Mouse (Mus musculus): ENCODE data around the gene Aip. TPM values are rescaled to one million over a fixed set of nuclear protein-coding genes. Genes with fewer than 3 reads are reported as not detected.

Gene Aip
- polyA plus RNA-seq, 1 experiment from 2014 or later: 58.9 TPM

GRCm38 (mm10) chr19:4112063-4112960 is 13.3 kb downstream of the Aip start:
- ATAC-seq (ENCODE audit: low FRiP score): no peak
- no peak for DNase-seq (ENCODE audit: low spot score, missing footprints)

GRCm38 (mm10) chr19:4108535-4108934 is 17.1 kb downstream of the Aip start:
- Histone ChIP-seq H3K27me3 (ENCODE audit: control insufficient read depth, insufficient read depth, low read length) (no peaks in the 10 kb centered on the region), H3K4me3 (ENCODE audit: low read depth, low read length) (no peak overlapping the region), H3K9me3 (ENCODE audit: control insufficient read depth, low read length) (no peaks in the 10 kb centered on the region), H3K27ac (ENCODE audit: low read depth, low read length) (no peak overlapping the region), H3K9ac (ENCODE audit: low read length) (no peak overlapping the region), H3K4me2 (no peak overlapping the region), H3K36me3 (ENCODE audit: control insufficient read depth, insufficient read depth, low read length) (no peaks in the 10 kb centered on the region), H3K4me1 (ENCODE audit: control insufficient read depth, insufficient read depth, low read length) (no peaks in the 10 kb centered on the region)
- no peak for DNase-seq (ENCODE audit: low spot score, missing footprints)
- 88% methylated on average over 9 of the region's 9 CpGs for WGBS
- ATAC-seq (ENCODE audit: low FRiP score): no peak

More at GRCm38 (mm10) chr19:4112063-4112960, 13.3 kb downstream of the Aip start:
- Histone ChIP-seq H3K27ac (ENCODE audit: low read depth, low read length) (no peak overlapping the region), H3K27me3 (ENCODE audit: control insufficient read depth, insufficient read depth, low read length) (no peaks in the 10 kb centered on the region), H3K4me2 (no peak overlapping the region), H3K9ac (ENCODE audit: low read length) (no peak overlapping the region), H3K4me1 (ENCODE audit: control insufficient read depth, insufficient read depth, low read length) (no peaks in the 10 kb centered on the region), H3K9me3 (ENCODE audit: control insufficient read depth, low read length) (no peaks in the 10 kb centered on the region), H3K4me3 (ENCODE audit: low read depth, low read length) (no peak overlapping the region), H3K36me3 (ENCODE audit: control insufficient read depth, insufficient read depth, low read length) (peaks cover 5% of the 10 kb centered on the region)
- 94% methylated on average over 26 of the region's 26 CpGs for WGBS

GRCm38 (mm10) chr19:4106654-4107053 is 19.0 kb downstream of the Aip start:
- Histone ChIP-seq H3K36me3 (ENCODE audit: control insufficient read depth, insufficient read depth, low read length) (no peaks in the 10 kb centered on the region), H3K9ac (ENCODE audit: low read length) (no peak overlapping the region)

GRCm38 (mm10) chr19:4104675-4105194 is 20.9 kb downstream of the Aip start:
- Histone ChIP-seq H3K9ac (ENCODE audit: low read length) (no peak overlapping the region), H3K9me3 (ENCODE audit: control insufficient read depth, low read length) (no peaks in the 10 kb centered on the region), H3K4me2 (no peak overlapping the region), H3K27ac (ENCODE audit: low read depth, low read length) (no peak overlapping the region), H3K4me3 (ENCODE audit: low read depth, low read length) (no peak overlapping the region), H3K4me1 (ENCODE audit: control insufficient read depth, insufficient read depth, low read length) (peaks cover 17% of the 10 kb centered on the region), H3K36me3 (ENCODE audit: control insufficient read depth, insufficient read depth, low read length) (no peaks in the 10 kb centered on the region), H3K27me3 (ENCODE audit: control insufficient read depth, insufficient read depth, low read length) (peaks cover 20% of the 10 kb centered on the region)
- no peak for DNase-seq (ENCODE audit: low spot score, missing footprints)
- no peak for ATAC-seq (ENCODE audit: low FRiP score)
- WGBS: 94% methylated on average over 16 of the region's 16 CpGs

More at GRCm38 (mm10) chr19:4106654-4107053, 19.0 kb downstream of the Aip start:
- ATAC-seq (ENCODE audit: low FRiP score) (no peak), DNase-seq (ENCODE audit: low spot score, missing footprints) (no peak)
- H3K9me3 ChIP-seq (ENCODE audit: control insufficient read depth, low read length): no peaks in the 10 kb centered on the region
- 95% methylated on average over 14 of the region's 14 CpGs for WGBS
- no peak overlapping the region for H3K27ac ChIP-seq (ENCODE audit: low read depth, low read length)
- H3K4me2 ChIP-seq: no peak overlapping the region
- no peak overlapping the region for H3K4me3 ChIP-seq (ENCODE audit: low read depth, low read length)
- peaks cover 5% of the 10 kb centered on the region for H3K27me3 ChIP-seq (ENCODE audit: control insufficient read depth, insufficient read depth, low read length)
- H3K4me1 ChIP-seq (ENCODE audit: control insufficient read depth, insufficient read depth, low read length): no peaks in the 10 kb centered on the region

- H3K36me3 ChIP-seq (ENCODE audit: control insufficient read depth, insufficient read depth, low read length): no peaks in the 10 kb centered on the region
- WGBS: 76% methylated on average over 3 of the region's 3 CpGs
- H3K27ac ChIP-seq (ENCODE audit: low read depth, low read length): no peak overlapping the region
- no peaks in the 10 kb centered on the region for H3K9me3 ChIP-seq (ENCODE audit: control insufficient read depth, low read length)
- H3K4me1 ChIP-seq (ENCODE audit: control insufficient read depth, insufficient read depth, low read length): peaks cover 23% of the 10 kb centered on the region
- no peak for DNase-seq (ENCODE audit: low spot score, missing footprints)
- H3K9ac ChIP-seq (ENCODE audit: low read length): no peak overlapping the region
- peaks cover 21% of the 10 kb centered on the region for H3K27me3 ChIP-seq (ENCODE audit: control insufficient read depth, insufficient read depth, low read length)
- ATAC-seq (ENCODE audit: low FRiP score): no peak
- H3K4me3 ChIP-seq (ENCODE audit: low read depth, low read length): no peak overlapping the region
- H3K4me2 ChIP-seq: no peak overlapping the region
These were observed 21.9 kb downstream of the Aip start for GRCm38 (mm10) chr19:4103792-4104191.

GRCm38 (mm10) chr19:4103294-4103693 is 22.4 kb downstream of the Aip start:
- ATAC-seq (ENCODE audit: low FRiP score): no peak
- H3K9me3 ChIP-seq (ENCODE audit: control insufficient read depth, low read length): no peaks in the 10 kb centered on the region
- H3K9ac ChIP-seq (ENCODE audit: low read length): no peak overlapping the region
- H3K4me2 ChIP-seq: no peak overlapping the region
- H3K27me3 ChIP-seq (ENCODE audit: control insufficient read depth, insufficient read depth, low read length): peaks cover 21% of the 10 kb centered on the region
- H3K4me3 ChIP-seq (ENCODE audit: low read depth, low read length): no peak overlapping the region
- DNase-seq (ENCODE audit: low spot score, missing footprints): no peak
- no peaks in the 10 kb centered on the region for H3K36me3 ChIP-seq (ENCODE audit: control insufficient read depth, insufficient read depth, low read length)
- no peak overlapping the region for H3K27ac ChIP-seq (ENCODE audit: low read depth, low read length)
- WGBS: 92% methylated on average over 18 of the region's 18 CpGs
- H3K4me1 ChIP-seq (ENCODE audit: control insufficient read depth, insufficient read depth, low read length): peaks cover 23% of the 10 kb centered on the region

- peak; percentile 37 for DNase-seq (ENCODE audit: low spot score, missing footprints)
- Histone ChIP-seq H3K4me2 (no peak overlapping the region), H3K27ac (ENCODE audit: low read depth, low read length) (no peak overlapping the region), H3K9me3 (ENCODE audit: control insufficient read depth, low read length) (no peaks in the 10 kb centered on the region), H3K27me3 (ENCODE audit: control insufficient read depth, insufficient read depth, low read length) (peaks cover 21% of the 10 kb centered on the region), H3K4me1 (ENCODE audit: control insufficient read depth, insufficient read depth, low read length) (peaks cover 26% of the 10 kb centered on the region), H3K4me3 (ENCODE audit: low read depth, low read length) (no peak overlapping the region), H3K9ac (ENCODE audit: low read length) (no peak overlapping the region), H3K36me3 (ENCODE audit: control insufficient read depth, insufficient read depth, low read length) (no peaks in the 10 kb centered on the region)
- no peak for ATAC-seq (ENCODE audit: low FRiP score)
- 93% methylated on average over 12 of the region's 12 CpGs for WGBS
These were observed 23.0 kb downstream of the Aip start for GRCm38 (mm10) chr19:4102626-4103025.

GRCm38 (mm10) chr19:4102049-4102448 is 23.6 kb downstream of the Aip start:
- Histone ChIP-seq H3K36me3 (ENCODE audit: control insufficient read depth, insufficient read depth, low read length) (no peaks in the 10 kb centered on the region), H3K4me3 (ENCODE audit: low read depth, low read length) (no peak overlapping the region), H3K4me2 (no peak overlapping the region)

GRCm38 (mm10) chr19:4101466-4101865 is 24.2 kb downstream of the Aip start:
- Histone ChIP-seq H3K4me3 (ENCODE audit: low read depth, low read length) (peak overlapping the region; percentile 45), H3K4me2 (peak overlapping the region; percentile 90), H3K27me3 (ENCODE audit: control insufficient read depth, insufficient read depth, low read length) (peaks cover 21% of the 10 kb centered on the region), H3K9ac (ENCODE audit: low read length) (peak overlapping the region; percentile 65), H3K27ac (ENCODE audit: low read depth, low read length) (no peak overlapping the region), H3K36me3 (ENCODE audit: control insufficient read depth, insufficient read depth, low read length) (no peaks in the 10 kb centered on the region), H3K4me1 (ENCODE audit: control insufficient read depth, insufficient read depth, low read length) (peaks cover 28% of the 10 kb centered on the region), H3K9me3 (ENCODE audit: control insufficient read depth, low read length) (no peaks in the 10 kb centered on the region)
- ATAC-seq (ENCODE audit: low FRiP score) (no peak), DNase-seq (ENCODE audit: low spot score, missing footprints) (no peak)
- WGBS: 58% methylated on average over 6 of the region's 6 CpGs

More at GRCm38 (mm10) chr19:4102049-4102448, 23.6 kb downstream of the Aip start:
- DNase-seq (ENCODE audit: low spot score, missing footprints) (no peak), ATAC-seq (ENCODE audit: low FRiP score) (no peak)
- Histone ChIP-seq H3K27ac (ENCODE audit: low read depth, low read length) (no peak overlapping the region), H3K4me1 (ENCODE audit: control insufficient read depth, insufficient read depth, low read length) (peaks cover 28% of the 10 kb centered on the region), H3K27me3 (ENCODE audit: control insufficient read depth, insufficient read depth, low read length) (peaks cover 21% of the 10 kb centered on the region), H3K9me3 (ENCODE audit: control insufficient read depth, low read length) (no peaks in the 10 kb centered on the region), H3K9ac (ENCODE audit: low read length) (no peak overlapping the region)
- WGBS: 89% methylated on average over 2 of the region's 2 CpGs

Data from midbrain, embryonic 11.5 days (tissue).